Mouse (Mus musculus) bone marrow macrophage, adult 2 months (primary cell): Measurements from ENCODE around the gene Sohlh2. TPM values are rescaled to one million over a fixed set of nuclear protein-coding genes. Genes with fewer than 3 reads are reported as not detected.
A peak's percentile ranks its signal among the peaks of the same experiment; 100 is the strongest.
"Not testable (repeated sequence)": the region's sequence is repeated elsewhere in the genome, so short reads cannot be mapped to it uniquely, and the experiment has no call there.

ENCODE experiments used
- H3K27ac ChIP-seq: 2 replicates; pipeline ENCODE4 v1.5.1; 2012; ENCODE audit warnings: low read depth, low read length; ENCODE audit not compliant: insufficient read depth
- H3K4me1 ChIP-seq: 2 replicates; pipeline ENCODE4 v1.6.1; 2012; ENCODE audit warnings: low read length; ENCODE audit not compliant: control insufficient read depth, insufficient read depth
- H3K4me3 ChIP-seq: 2 replicates; pipeline ENCODE4 v1.5.1; 2012; ENCODE audit warnings: mild to moderate bottlenecking, low read length, moderate library complexity; ENCODE audit not compliant: insufficient read depth
- CTCF ChIP-seq: IDR thresholded peaks from 2 replicates; pipeline ENCODE4 v1.5.1; 2012; ENCODE audit warnings: low read depth, mild to moderate bottlenecking, low read length, moderate library complexity
- POLR2A ChIP-seq: IDR thresholded peaks from 2 replicates; pipeline ENCODE4 v1.6.1; 2012; ENCODE audit warnings: mild to moderate bottlenecking, low read depth, low read length, borderline replicate concordance
- polyA plus RNA-seq: library from polyadenylated mRNA; stranded (reverse); fragments of >200 nt; gene quantifications from 2 replicates; pipeline ENCODE4 v1.2.4, GENCODE M21; 2012; ENCODE audit not compliant: missing spikeins, insufficient read depth, insufficient read length

Sohlh2 gene
- polyA plus RNA-seq, 1 experiment, result not detected

GRCm38 (mm10) chr3:55196328-55196710, 14.5 kb downstream of the Sohlh2 start:
- no peak overlapping the region for H3K27ac ChIP-seq
- no peak overlapping the region for H3K4me3 ChIP-seq
- TF ChIP-seq CTCF (no peak), POLR2A (no peak)
- no peaks in the 10 kb centered on the region for H3K4me1 ChIP-seq

- not testable (repeated sequence) for H3K27ac ChIP-seq, H3K4me3 ChIP-seq, H3K4me1 ChIP-seq
Observed at GRCm38 (mm10) chr3:55203621-55204020, 21.8 kb downstream of the Sohlh2 start.

GRCm38 (mm10) chr3:55206413-55206812, 24.6 kb downstream of the Sohlh2 start:
- H3K27ac ChIP-seq, result no peak overlapping the region
- H3K4me3 ChIP-seq, result no peak overlapping the region
- no peak for TF ChIP-seq POLR2A

GRCm38 (mm10) chr3:55207665-55208064, 25.8 kb downstream of the Sohlh2 start:
- no peaks in the 10 kb centered on the region for H3K4me1 ChIP-seq
- H3K27ac ChIP-seq, result no peak overlapping the region
- no peak overlapping the region for H3K4me3 ChIP-seq
- no peak for TF ChIP-seq POLR2A
- no peak for TF ChIP-seq CTCF

More at GRCm38 (mm10) chr3:55206413-55206812, 24.6 kb downstream of the Sohlh2 start:
- H3K4me1 ChIP-seq, result no peaks in the 10 kb centered on the region

- Histone ChIP-seq H3K4me1 (no peaks in the 10 kb centered on the region), H3K4me3 (no peak overlapping the region), H3K27ac (no peak overlapping the region)
- TF ChIP-seq CTCF (no peak), POLR2A (no peak)
Observed at GRCm38 (mm10) chr3:55212254-55212653, 30.4 kb downstream of the Sohlh2 start.

- no peak for TF ChIP-seq POLR2A
- no peak for TF ChIP-seq CTCF
- Histone ChIP-seq H3K27ac (no peak overlapping the region), H3K4me3 (no peak overlapping the region), H3K4me1 (no peaks in the 10 kb centered on the region)
Observed at GRCm38 (mm10) chr3:55213785-55214184, 32.0 kb downstream of the Sohlh2 start.

GRCm38 (mm10) chr3:55214413-55214812, 32.6 kb downstream of the Sohlh2 start:
- TF ChIP-seq POLR2A, result no peak
- no peak for TF ChIP-seq CTCF
- H3K4me1 ChIP-seq, result no peaks in the 10 kb centered on the region
- H3K4me3 ChIP-seq, result no peak overlapping the region
- H3K27ac ChIP-seq, result no peak overlapping the region

- no peak overlapping the region for H3K4me3 ChIP-seq
- no peak overlapping the region for H3K27ac ChIP-seq
- H3K4me1 ChIP-seq, result peaks cover 8% of the 10 kb centered on the region
- TF ChIP-seq CTCF (peak; percentile 66), POLR2A (no peak)
Observed at GRCm38 (mm10) chr3:55222502-55222901, 40.7 kb downstream of the Sohlh2 start.

- Histone ChIP-seq H3K27ac (no peak overlapping the region), H3K4me3 (no peak overlapping the region), H3K4me1 (peaks cover 10% of the 10 kb centered on the region)
- TF ChIP-seq CTCF (no peak), POLR2A (no peak)
Observed at GRCm38 (mm10) chr3:55223862-55224261, 42.0 kb downstream of the Sohlh2 start.

- no peak overlapping the region for H3K27ac ChIP-seq
- no peak for TF ChIP-seq CTCF
- TF ChIP-seq POLR2A, result no peak
- H3K4me1 ChIP-seq, result peaks cover 10% of the 10 kb centered on the region
- H3K4me3 ChIP-seq, result peak overlapping the region; percentile 27; the same call in 1 of the 2 replicates
Observed at GRCm38 (mm10) chr3:55226501-55227213, 44.8 kb downstream of the Sohlh2 start.

GRCm38 (mm10) chr3:55227214-55227581, 45.4 kb downstream of the Sohlh2 start:
- no peak for TF ChIP-seq POLR2A
- no peak for TF ChIP-seq CTCF
- peaks cover 10% of the 10 kb centered on the region for H3K4me1 ChIP-seq
- H3K4me3 ChIP-seq, result peak overlapping the region; percentile 27; the same call in 1 of the 2 replicates
- no peak overlapping the region for H3K27ac ChIP-seq
